Mouse (Mus musculus): ENCODE results near the gene Ryr1.

- TF ChIP-seq CTCF (IDR thresholded peaks at IDR 0.05; ENCODE audit: low read depth) (peak; percentile 70), EP300 (IDR thresholded peaks at IDR 0.05; ENCODE audit: low read depth) (no peak)
Observed at GRCm38 (mm10) chr7:29032685-29033084, 92.3 kb downstream of the Ryr1 start.
